Mouse (Mus musculus) heart, embryonic 13.5 days (tissue): ENCODE data around the gene Gm8369. TPM values are rescaled to one million over a fixed set of nuclear protein-coding genes. Genes with fewer than 3 reads are reported as not detected.
"Not testable (repeated sequence)": the region's sequence is repeated elsewhere in the genome, so short reads cannot be mapped to it uniquely, and the experiment has no call there.

ENCODE experiments used
- ATAC-seq: fragments of 200-750 bp; cut with Nextera tagmentation; 2 replicates; pipeline ENCODE4 v1.8.0; 2017; ENCODE audit warnings: moderate TSS enrichment; ENCODE audit not compliant: insufficient number of reproducible peaks, low FRiP score, low TSS enrichment; ENCODE audit errors: extremely low read depth
- H3K27ac ChIP-seq: fragments of 300-500 bp; sonication (generic); replicated peaks from 2 replicates; pipeline ENCODE4 v1.5.1; 2015; ENCODE audit warnings: moderate library complexity, mild to moderate bottlenecking, inconsistent platforms
- H3K27me3 ChIP-seq: fragments of 300-500 bp; sonication (generic); replicated peaks from 2 replicates; pipeline ENCODE4 v1.6.1; 2015; ENCODE audit warnings: mild to moderate bottlenecking, inconsistent platforms
- H3K36me3 ChIP-seq: fragments of 300-500 bp; sonication (generic); 2 replicates; pipeline ENCODE4 v1.6.1; 2015; ENCODE audit warnings: mild to moderate bottlenecking, inconsistent platforms
- H3K4me1 ChIP-seq: fragments of 300-500 bp; sonication (generic); 2 replicates; pipeline ENCODE4 v1.6.1; 2015; ENCODE audit warnings: inconsistent platforms
- H3K4me2 ChIP-seq: fragments of 300-500 bp; sonication (generic); 2 replicates; pipeline ENCODE4 v1.6.1; 2015; ENCODE audit warnings: inconsistent platforms, mild to moderate bottlenecking, moderate library complexity
- H3K4me3 ChIP-seq: fragments of 300-500 bp; sonication (generic); 2 replicates; pipeline ENCODE4 v1.5.1; 2015; ENCODE audit warnings: moderate library complexity, mild to moderate bottlenecking, inconsistent platforms
- H3K9ac ChIP-seq: fragments of 300-500 bp; sonication (generic); 2 replicates; pipeline ENCODE4 v1.6.1; 2015; ENCODE audit warnings: inconsistent platforms, mild to moderate bottlenecking, moderate library complexity
- H3K9me3 ChIP-seq: fragments of 300-500 bp; sonication (generic); 2 replicates; pipeline ENCODE4 v1.6.1; 2016; ENCODE audit warnings: inconsistent platforms
- WGBS: fragments of 180-500 bp; shearing (Covaris S2); methylation state at CpG from one replicate; pipeline ENCODE4 v1.1.7; 2015; ENCODE audit warnings: mixed read lengths; 5-methylcytosine and 5-hydroxymethylcytosine counted together
- polyA plus RNA-seq: library from polyadenylated mRNA; unstranded; fragments of >200 nt; fragmentation: Nextera tagmentation; extraction: Ambion mirVana; gene quantifications from 2 replicates; pipeline ENCODE4 v1.2.1, GENCODE M21; 2015

Gene Gm8369
- polyA plus RNA-seq, 1 experiment from 2014 or later = not detected

- Histone ChIP-seq H3K4me2 (no peak within 1 kb of the TSS), H3K4me1 (no peaks in the 10 kb centered on the region), H3K4me3 (no peak within 1 kb of the TSS), H3K27ac (no peak within 1 kb of the TSS), H3K9ac (no peak within 1 kb of the TSS), H3K9me3 (no peaks in the 10 kb centered on the region), H3K27me3 (no peaks in the 10 kb centered on the region), H3K36me3 (no peaks in the 10 kb centered on the region)
- ATAC-seq = no peak
Measured at GRCm38 (mm10) chr19:11516246-11516645, 30.5 kb downstream of the Gm8369 start, which contains the start of gene Ms4a6b. Gene Ms4a6b, plus strand, starts transcription at chr19:11516512.

- WGBS = 52% methylated on average over 4 of the region's 4 CpGs
- H3K9me3 ChIP-seq = no peaks in the 10 kb centered on the region
Measured at GRCm38 (mm10) chr19:11516845-11517244, 31.1 kb downstream of the Gm8369 start.

GRCm38 (mm10) chr19:11517373-11517772 is 31.6 kb downstream of the Gm8369 start:
- not testable (repeated sequence) for H3K4me3 ChIP-seq, H3K4me1 ChIP-seq, ATAC-seq, H3K4me2 ChIP-seq, H3K36me3 ChIP-seq, H3K27ac ChIP-seq, H3K27me3 ChIP-seq, H3K9ac ChIP-seq, H3K9me3 ChIP-seq
- 27% methylated on average over 1 of the region's 1 CpGs for WGBS

More at GRCm38 (mm10) chr19:11516845-11517244, 31.1 kb downstream of the Gm8369 start:
- no peak overlapping the region for H3K4me3 ChIP-seq
- ATAC-seq = no peak
- H3K9ac ChIP-seq = no peak overlapping the region
- no peak overlapping the region for H3K4me2 ChIP-seq
- no peaks in the 10 kb centered on the region for H3K27me3 ChIP-seq
- H3K4me1 ChIP-seq = no peaks in the 10 kb centered on the region
- no peaks in the 10 kb centered on the region for H3K36me3 ChIP-seq
- H3K27ac ChIP-seq = no peak overlapping the region

GRCm38 (mm10) chr19:11518356-11518755 is 32.6 kb downstream of the Gm8369 start:
- WGBS = 65% methylated on average over 2 of the region's 2 CpGs
- ATAC-seq, H3K27me3 ChIP-seq: not testable (repeated sequence)

GRCm38 (mm10) chr19:11520146-11520545 is 34.4 kb downstream of the Gm8369 start:
- Histone ChIP-seq H3K9me3 (no peaks in the 10 kb centered on the region), H3K27me3 (no peaks in the 10 kb centered on the region), H3K4me3 (no peak overlapping the region), H3K4me2 (no peak overlapping the region), H3K9ac (no peak overlapping the region), H3K27ac (no peak overlapping the region), H3K4me1 (no peaks in the 10 kb centered on the region), H3K36me3 (no peaks in the 10 kb centered on the region)
- ATAC-seq = no peak
- WGBS = 80% methylated on average over 3 of the region's 3 CpGs

More at GRCm38 (mm10) chr19:11518356-11518755, 32.6 kb downstream of the Gm8369 start:
- not testable (repeated sequence) for H3K36me3 ChIP-seq, H3K9ac ChIP-seq, H3K27ac ChIP-seq, H3K4me3 ChIP-seq, H3K4me1 ChIP-seq, H3K4me2 ChIP-seq, H3K9me3 ChIP-seq

GRCm38 (mm10) chr19:11533421-11533820 is 47.7 kb downstream of the Gm8369 start:
- Histone ChIP-seq H3K27ac (no peak overlapping the region), H3K4me2 (no peak overlapping the region), H3K36me3 (no peaks in the 10 kb centered on the region), H3K9ac (no peak overlapping the region), H3K9me3 (no peaks in the 10 kb centered on the region), H3K4me1 (no peaks in the 10 kb centered on the region), H3K27me3 (no peaks in the 10 kb centered on the region), H3K4me3 (no peak overlapping the region)
- 79% methylated on average over 1 of the region's 1 CpGs for WGBS
- no peak for ATAC-seq

- H3K27ac ChIP-seq = no peak overlapping the region
- H3K4me1 ChIP-seq = no peaks in the 10 kb centered on the region
- no peak overlapping the region for H3K4me2 ChIP-seq
- no peaks in the 10 kb centered on the region for H3K9me3 ChIP-seq
- H3K4me3 ChIP-seq = no peak overlapping the region
- H3K9ac ChIP-seq = no peak overlapping the region
- no peaks in the 10 kb centered on the region for H3K27me3 ChIP-seq
- no peak for ATAC-seq
- no peaks in the 10 kb centered on the region for H3K36me3 ChIP-seq
- 55% methylated on average over 2 of the region's 2 CpGs for WGBS
Measured at GRCm38 (mm10) chr19:11533888-11534445, 48.2 kb downstream of the Gm8369 start.

- no peak for ATAC-seq
- no peak within 1 kb of the TSS for H3K27ac ChIP-seq
- H3K36me3 ChIP-seq = no peaks in the 10 kb centered on the region
- no peak within 1 kb of the TSS for H3K4me3 ChIP-seq
- no peaks in the 10 kb centered on the region for H3K27me3 ChIP-seq
- H3K9ac ChIP-seq = no peak within 1 kb of the TSS
- no peaks in the 10 kb centered on the region for H3K4me1 ChIP-seq
- no peak within 1 kb of the TSS for H3K4me2 ChIP-seq
- no peaks in the 10 kb centered on the region for H3K9me3 ChIP-seq
- 6% methylated on average over 7 of the region's 7 CpGs for WGBS
Measured at GRCm38 (mm10) chr19:11536593-11536992, 50.9 kb downstream of the Gm8369 start, which contains the start of gene Ms4a4d. Gene Ms4a4d, plus strand, starts transcription at chr19:11536801.

- 26% methylated on average over 2 of the region's 2 CpGs for WGBS
- Histone ChIP-seq H3K9ac (no peak overlapping the region), H3K36me3 (no peaks in the 10 kb centered on the region), H3K4me2 (no peak overlapping the region), H3K27me3 (no peaks in the 10 kb centered on the region), H3K4me3 (no peak overlapping the region), H3K9me3 (no peaks in the 10 kb centered on the region), H3K27ac (no peak overlapping the region), H3K4me1 (no peaks in the 10 kb centered on the region)
- no peak for ATAC-seq
Measured at GRCm38 (mm10) chr19:11537336-11537735, 51.6 kb downstream of the Gm8369 start.

GRCm38 (mm10) chr19:11540166-11540821 is 54.6 kb downstream of the Gm8369 start:
- ATAC-seq, H3K4me3 ChIP-seq, H3K9ac ChIP-seq, H3K9me3 ChIP-seq, H3K4me1 ChIP-seq, H3K36me3 ChIP-seq, H3K27ac ChIP-seq, H3K27me3 ChIP-seq, H3K4me2 ChIP-seq: not testable (repeated sequence)
- 67% methylated on average over 1 of the region's 1 CpGs for WGBS

GRCm38 (mm10) chr19:11544383-11544782 is 58.6 kb downstream of the Gm8369 start:
- not testable (repeated sequence) for H3K36me3 ChIP-seq, H3K9ac ChIP-seq, ATAC-seq, H3K4me3 ChIP-seq, H3K9me3 ChIP-seq, H3K27ac ChIP-seq, H3K4me2 ChIP-seq, H3K4me1 ChIP-seq, H3K27me3 ChIP-seq
- 82% methylated on average over 2 of the region's 2 CpGs for WGBS

- Histone ChIP-seq H3K9me3 (no peaks in the 10 kb centered on the region), H3K4me1 (no peaks in the 10 kb centered on the region), H3K9ac (no peak overlapping the region), H3K4me3 (no peak overlapping the region), H3K4me2 (no peak overlapping the region), H3K27ac (no peak overlapping the region), H3K36me3 (no peaks in the 10 kb centered on the region), H3K27me3 (no peaks in the 10 kb centered on the region)
- ATAC-seq = no peak
Measured at GRCm38 (mm10) chr19:11547911-11548310, 62.2 kb downstream of the Gm8369 start.
